Mouse (Mus musculus) cerebellum, postnatal 25 days (tissue): ENCODE results near the gene Lgals3.
"Not testable (repeated sequence)": the region's sequence is repeated elsewhere in the genome, so short reads cannot be mapped to it uniquely, and the experiment has no call there.

Experiments used
- DNase-seq, 2 experiments: peaks; one replicate each; pipeline ENCODE4 v3.0.0; 2021; ENCODE audit warnings: mixed read lengths in 2 of 2

The Lgals3 gene

GRCm38 (mm10) chr14:47367461-47367860, at the start of gene Lgals3:
Lgals3 (plus strand) TSS chr14:47367751.
- DNase-seq = peak; percentile 28 to 38

- DNase-seq = no peak
Measured at GRCm38 (mm10) chr14:47319362-47319761, 48.2 kb upstream of the Lgals3 start.

- not testable (repeated sequence) for DNase-seq
Measured at GRCm38 (mm10) chr14:47321581-47321980, 46.0 kb upstream of the Lgals3 start.

DNA sequence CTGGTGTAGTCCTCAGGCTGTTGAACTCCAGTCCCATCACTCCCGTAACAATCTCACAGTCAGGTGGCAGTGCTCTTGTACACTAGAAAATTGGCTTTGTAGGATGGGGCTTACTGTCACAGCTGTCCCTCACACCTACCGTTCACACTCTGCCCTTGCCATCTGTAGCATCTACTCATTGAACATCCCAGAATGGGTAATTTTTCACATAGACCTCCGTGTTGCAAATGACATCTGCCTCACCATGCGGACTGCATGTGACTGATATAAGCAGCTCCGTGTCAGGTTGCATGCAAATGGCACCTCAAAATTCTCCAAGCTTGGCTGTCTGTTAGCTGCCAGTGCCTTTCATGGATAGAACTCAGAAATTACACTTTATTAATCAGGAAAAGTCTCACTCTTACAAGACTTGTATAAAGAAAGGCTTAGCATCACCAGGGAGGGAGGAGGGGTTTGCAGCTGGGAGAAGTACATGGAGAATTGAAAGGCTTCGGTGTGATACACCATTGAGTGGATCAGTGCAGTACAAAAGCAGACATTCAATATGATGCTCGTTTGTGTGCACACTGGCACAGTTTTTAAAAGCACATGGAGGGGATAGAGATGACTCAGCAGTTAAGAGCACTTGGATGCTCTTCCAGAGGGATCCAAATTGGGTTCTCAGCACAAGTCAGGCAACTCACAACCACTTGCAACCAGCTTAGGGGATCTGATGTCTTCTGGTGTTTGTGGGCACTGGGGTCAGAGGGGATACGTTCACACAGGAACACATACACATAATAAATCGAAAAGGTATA, 41.4 kb upstream of the Lgals3 start:
- no peak for DNase-seq

DNA sequence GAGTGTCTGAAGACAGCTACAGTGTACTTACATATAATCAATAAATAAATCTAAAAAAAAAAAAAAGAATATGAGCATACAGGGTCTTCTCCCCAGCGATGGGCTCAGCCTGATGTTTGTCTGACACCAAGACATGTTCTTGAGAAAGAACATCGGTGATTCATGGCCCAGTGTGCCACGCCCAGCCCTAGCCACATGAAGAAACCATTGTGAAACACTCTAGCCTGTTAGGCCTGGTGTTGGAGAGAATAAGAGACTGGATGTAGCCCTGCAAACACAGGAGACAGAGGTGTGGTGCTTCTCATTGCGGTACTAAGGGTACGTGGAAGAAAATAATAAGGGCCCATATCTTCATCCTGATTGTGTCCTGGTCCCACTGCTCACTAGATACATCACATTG, 40.2 kb upstream of the Lgals3 start:
- DNase-seq = no peak

DNA sequence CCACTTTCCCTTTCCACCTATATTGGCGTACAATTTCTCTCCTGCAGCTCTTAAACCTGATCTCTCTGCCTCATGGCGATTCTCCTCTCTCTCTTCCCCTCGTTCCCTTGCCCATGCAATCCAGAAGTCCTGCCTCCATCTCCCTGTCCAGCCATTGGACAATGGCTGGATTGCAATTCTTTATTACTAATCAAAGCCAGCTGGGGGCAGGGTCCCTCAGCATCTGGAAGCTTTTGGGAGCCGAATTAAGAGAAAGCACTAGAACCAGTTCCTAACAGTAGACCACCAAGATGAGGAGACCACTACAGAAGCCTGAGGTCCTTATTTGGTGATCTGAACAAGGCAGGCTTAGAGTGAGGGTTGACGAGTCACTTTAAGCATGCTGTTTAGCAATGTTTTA, 35.6 kb upstream of the Lgals3 start:
- no peak for DNase-seq

DNA sequence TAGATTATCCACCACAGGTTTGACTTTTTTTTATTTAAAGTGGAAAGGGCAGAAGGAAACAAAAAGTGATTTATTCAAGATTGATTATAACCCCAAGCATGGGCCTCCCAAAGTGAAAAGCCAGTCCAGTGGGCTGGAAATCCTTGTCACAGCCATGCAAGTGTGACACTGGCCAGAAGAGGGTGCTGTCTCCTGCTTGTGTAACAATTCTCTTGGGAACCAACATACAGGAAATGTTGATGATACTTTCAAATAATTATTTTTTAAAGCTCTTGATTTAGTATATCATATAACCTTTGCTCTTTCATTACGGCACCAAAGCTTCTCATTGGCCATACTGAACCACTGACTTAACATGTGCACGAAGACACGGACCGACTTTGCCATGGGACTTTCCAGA, 32.7 kb upstream of the Lgals3 start:
- DNase-seq = peak; percentile 58 to 75

DNA sequence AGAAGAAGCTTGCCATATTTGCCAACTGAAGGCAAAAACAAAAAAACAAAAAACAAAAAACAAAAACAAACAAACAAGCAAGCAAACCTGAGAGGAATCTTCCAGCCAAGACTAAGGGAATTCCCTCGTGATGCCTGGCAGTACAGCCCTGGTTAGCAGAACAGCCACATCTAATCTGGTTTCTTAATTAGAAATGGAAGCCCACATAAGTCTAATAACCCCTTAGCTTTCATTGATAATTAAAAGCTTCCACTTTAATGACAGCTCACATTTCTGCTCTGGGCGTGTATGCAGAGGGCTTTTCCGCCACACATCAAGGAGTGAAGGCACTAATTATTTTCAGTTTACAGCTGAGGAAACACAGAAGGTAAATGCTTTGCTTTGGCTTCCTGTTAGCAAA, 32.3 kb upstream of the Lgals3 start:
- DNase-seq = no peak

DNA sequence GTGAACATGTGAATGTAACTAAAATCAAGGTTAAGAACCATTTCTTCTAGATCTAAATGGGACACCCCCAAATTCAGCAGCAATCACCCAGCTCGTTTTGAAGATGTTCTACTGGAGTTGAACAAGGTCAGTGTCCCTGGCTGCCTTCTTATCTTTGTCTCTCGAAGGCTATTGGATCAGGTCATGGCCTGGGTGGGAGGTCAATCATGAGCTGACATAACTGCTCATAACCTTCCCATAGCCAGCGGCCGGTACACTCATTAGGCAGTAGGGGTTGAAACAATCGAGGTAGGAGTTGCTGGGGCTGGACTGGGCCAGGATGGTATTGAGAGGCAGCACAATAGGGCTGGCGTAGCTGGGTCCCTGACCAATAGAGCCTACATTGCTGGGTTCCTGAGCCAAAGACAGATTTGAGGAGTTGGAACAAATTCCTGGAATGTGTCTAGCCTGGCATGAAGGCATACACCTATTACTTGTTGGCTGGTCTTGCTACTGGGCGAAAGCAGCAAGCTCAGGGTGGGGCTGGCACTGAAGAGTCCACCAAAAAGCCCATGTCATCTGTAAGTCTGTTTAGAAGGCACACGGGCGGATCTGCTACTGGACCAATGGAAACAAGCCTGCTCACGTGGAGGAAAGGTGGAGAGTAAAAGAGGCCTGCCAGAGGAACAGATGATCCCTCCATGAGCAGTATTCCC, 27.2 kb upstream of the Lgals3 start:
- peak; percentile 20 to 25 for DNase-seq

- no peak for DNase-seq
Measured at GRCm38 (mm10) chr14:47341811-47342291, 25.7 kb upstream of the Lgals3 start.

GRCm38 (mm10) chr14:47346715-47347114, 20.8 kb upstream of the Lgals3 start:
- no peak for DNase-seq

DNA sequence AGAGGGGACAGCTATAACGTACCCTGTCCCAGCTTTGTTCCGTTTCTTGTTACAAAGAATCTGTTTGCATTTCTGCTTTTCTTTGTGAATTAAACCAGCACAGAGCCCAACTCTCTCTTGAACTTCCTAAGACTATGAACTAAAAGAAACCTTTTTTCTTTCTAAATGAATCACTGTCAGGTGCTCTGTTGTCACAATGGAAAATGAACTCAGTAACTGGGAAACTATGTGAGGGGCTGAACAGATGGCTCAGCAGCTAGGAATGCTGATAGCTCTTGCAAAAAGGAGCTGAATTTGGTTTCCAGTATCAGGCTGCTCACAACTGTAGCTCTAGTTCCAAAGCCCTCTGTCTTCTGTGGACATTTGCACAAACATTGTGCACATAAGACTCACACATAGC, 16.6 kb upstream of the Lgals3 start:
- DNase-seq = no peak

GRCm38 (mm10) chr14:47352272-47352671, 15.3 kb upstream of the Lgals3 start:
- DNase-seq = no peak

DNA sequence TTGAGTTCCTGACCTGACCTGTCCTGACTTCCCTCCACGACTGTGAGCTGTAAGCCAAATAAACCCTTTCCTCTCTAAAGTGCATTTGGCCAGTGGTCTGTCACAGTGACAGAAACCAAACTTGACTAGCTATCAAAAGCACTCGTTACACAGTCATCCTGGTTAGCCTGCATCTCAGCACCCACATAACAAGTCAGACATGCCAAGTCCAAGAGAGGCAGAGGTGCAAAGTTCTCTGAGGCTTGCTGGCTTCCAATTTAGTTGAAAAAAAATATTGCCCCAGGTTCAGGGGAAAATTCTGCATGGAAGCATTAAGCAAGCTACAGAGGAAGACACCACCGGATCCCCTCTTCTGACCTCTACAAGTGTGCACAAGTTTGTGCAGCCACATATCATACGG, 14.3 kb upstream of the Lgals3 start:
- no peak for DNase-seq

GRCm38 (mm10) chr14:47354111-47354577, 13.4 kb upstream of the Lgals3 start:
- DNase-seq = peak in 1 of 2 experiments; percentile 23

- DNase-seq = no peak
Measured at GRCm38 (mm10) chr14:47354948-47355347, 12.6 kb upstream of the Lgals3 start.

DNA sequence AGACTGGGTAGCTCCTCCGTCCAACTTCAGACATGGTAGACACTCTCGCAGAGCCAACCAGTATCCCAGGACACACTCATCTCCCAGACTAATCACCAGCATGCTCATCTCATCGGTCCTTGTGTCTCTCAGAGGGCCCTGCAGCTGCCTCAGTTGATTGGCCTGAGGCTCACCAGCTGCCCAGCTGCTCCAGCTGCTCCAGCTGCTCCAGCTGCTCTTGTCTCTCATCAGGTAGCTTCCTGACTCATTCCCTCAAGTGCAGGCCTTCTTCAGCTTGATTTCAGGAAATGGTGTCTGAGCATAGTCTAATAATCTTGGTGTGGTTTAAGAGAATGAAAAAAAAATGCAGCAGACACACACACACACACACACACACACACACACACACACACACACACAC, 10.9 kb upstream of the Lgals3 start:
- DNase-seq = no peak

DNA sequence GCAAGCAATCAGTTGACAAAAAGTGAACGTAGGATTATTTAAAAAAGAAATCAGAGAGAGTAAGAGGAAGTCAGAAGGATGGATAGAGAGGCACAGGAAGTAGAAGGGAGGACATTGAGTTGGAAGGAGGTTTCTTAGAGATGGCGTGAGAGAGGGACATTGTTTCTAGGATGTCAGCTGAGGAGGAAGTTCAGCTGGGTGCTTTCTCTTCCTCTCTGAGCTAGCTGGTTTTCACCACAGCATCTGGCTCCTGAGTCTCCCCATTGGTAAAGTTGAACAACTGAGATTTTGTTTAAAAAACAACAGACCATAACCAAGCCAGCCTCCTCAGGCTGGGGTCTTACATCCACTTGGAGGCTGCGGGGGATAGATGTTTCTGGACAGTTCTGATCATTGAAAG, 7.9 kb upstream of the Lgals3 start:
- no peak for DNase-seq

- no peak for DNase-seq
Measured at GRCm38 (mm10) chr14:47361418-47361817, 6.1 kb upstream of the Lgals3 start.

DNA sequence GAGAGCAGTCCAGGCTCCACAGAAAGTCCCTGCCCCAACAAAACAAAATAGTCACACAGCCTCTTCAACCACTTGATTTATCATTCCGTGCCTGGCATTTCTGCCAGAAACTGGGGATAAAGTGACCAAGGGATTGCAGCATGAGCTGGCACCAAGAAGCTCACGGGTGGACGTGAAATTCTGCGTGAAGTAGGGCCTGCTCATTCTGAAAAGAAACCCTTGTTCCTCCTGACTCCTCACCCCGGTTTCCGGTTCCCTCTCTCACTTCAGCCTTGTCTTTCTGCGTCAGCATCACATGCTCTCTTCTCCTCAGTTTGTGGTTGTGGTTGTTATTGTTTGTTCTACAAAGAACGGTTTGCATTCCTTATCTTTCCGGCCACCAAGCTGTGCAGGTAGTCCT, 5.7 kb upstream of the Lgals3 start:
- DNase-seq = no peak

DNA sequence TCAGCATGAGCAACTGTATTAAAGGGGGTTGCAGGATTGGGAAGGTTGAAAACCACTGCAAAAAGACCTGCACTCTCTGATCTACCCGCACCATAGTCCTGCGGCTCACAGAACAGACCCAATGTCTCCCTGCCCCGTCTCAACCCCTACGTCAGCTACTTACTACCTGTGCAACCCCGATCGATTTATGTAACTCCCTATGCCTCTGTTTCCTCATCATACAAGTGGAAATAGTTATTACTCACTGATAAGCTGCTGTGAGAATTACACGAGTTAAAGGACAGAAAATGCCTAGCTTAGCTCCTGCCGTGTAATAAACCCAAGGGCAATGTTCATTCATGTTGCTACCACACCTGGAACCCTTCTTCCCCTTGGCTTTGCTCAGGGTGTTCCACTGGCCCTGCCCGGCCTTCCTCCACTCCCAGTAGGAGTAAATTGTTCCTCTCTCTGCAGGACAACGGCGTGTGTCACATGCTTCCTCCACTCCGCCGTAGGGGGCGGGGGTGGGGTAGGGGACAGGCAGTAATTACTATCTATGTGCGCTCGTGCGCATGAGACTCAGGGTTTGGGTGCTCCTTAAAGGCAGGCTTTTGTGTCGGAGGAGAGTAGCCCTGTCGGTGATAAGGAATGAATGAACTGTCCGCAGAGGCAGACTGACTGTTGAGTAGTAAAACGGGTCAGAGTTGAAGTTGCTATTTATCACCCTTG, 2.7 kb upstream of the Lgals3 start:
- peak in 1 of 2 experiments; percentile 24 for DNase-seq

- peak; percentile 49 to 74 for DNase-seq
Measured at GRCm38 (mm10) chr14:47366881-47367321, 650 bp upstream of the Lgals3 start.

GRCm38 (mm10) chr14:47369741-47370140, 2.2 kb downstream of the Lgals3 start:
- DNase-seq = no peak
